Mouse (Mus musculus): ENCODE results near the gene Trappc6a.

Gene Trappc6a

GRCm38 (mm10) chr7:19524420-19525104, 16.4 kb downstream of the Trappc6a start:
- no peak for DNase-seq

GRCm38 (mm10) chr7:19525105-19525481, 16.9 kb downstream of the Trappc6a start:
- no peak for DNase-seq

DNA sequence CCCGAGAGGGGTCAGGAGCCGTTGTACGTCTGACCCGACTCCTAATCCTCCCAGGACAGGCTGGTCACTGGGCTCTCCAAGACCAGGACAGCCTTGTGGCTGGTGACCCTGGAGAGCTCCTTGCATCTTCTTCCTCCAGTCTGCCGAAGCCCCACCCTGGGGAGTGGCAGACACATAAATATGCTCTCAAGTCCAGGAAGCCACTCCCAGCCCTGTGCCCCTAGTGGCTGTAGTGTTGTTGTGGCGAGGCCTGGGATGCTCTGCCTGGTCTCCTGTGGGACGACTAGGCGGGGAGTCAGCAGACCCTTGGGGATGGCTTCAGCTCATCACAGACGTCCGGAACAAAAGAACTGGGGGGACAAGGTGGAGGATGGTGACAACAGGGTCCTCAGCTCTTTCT, 22.9 kb downstream of the Trappc6a start:
- no peak for DNase-seq

DNA sequence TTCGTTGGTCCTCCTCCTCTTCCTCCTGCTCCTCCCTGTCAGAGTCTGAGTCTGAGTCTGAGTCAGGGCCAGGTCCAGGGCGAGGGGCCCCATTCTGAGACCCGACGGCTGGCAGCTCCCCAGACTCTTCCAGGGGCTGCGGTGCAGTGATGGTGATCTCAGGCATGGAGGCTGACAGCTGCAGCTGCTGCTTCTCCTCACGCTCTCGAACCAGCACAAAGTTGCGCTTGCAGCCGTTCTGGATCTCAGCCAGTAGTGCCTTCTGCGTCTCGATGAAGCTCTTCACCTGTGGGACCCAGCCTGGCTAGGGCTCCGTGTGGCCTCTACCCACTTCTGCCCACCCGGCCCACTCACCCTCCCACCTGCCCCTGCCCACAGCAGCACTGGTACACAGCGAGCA, 24.0 kb downstream of the Trappc6a start:
- no peak for DNase-seq

GRCm38 (mm10) chr7:19534676-19535075, 26.5 kb downstream of the Trappc6a start:
- no peak for DNase-seq

- DNase-seq, result no peak
These were observed 32.8 kb downstream of the Trappc6a start for GRCm38 (mm10) chr7:19540771-19541566.

- DNase-seq, result no peak
These were observed 33.5 kb downstream of the Trappc6a start for GRCm38 (mm10) chr7:19541681-19542154.

DNA sequence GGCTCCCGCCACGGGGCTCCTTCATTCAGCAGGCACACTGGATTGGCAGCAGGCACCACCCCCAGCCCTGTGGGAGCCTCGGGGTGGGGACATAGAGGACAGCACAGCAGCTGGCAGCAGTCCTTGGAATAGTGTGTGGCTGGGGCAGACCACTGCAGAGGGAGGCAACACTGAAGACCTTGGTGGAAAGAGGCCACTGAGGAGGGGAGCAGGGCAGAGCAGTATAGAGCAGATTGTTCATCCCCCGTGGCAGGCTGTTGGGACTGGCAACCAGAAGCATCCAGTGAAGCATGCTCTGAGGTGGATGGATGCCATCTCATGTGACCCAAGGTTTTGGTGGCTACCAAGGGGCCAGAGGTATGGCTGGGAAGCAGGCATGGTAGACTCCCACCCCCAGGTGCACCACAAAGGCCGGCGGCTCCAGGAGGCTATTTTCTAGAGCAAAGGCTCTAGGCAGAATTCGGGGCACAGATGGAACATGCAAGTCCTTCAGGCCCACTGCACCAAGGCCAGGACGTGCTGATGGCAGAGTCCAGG, 34.0 kb downstream of the Trappc6a start:
- peak; percentile 62 for DNase-seq

DNA sequence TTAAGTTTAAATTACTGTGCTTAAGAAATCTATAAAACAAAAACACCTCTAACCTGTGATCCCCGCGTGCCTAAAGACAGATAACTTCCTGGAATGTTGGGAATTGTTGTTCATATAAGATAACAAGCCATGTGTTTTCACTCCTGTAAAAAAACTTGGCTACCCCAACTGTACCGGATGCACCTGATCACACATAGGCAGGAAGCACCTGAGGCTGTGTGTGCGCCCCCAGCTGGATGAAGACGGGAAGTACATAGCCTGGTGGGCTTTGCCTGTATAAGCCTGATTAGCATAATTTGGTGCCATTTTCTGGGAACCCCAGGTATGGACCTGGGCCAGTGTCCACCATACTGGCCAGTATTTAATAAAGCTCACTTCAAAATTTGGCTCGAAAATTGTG, 35.4 kb downstream of the Trappc6a start:
- DNase-seq, result no peak

DNA sequence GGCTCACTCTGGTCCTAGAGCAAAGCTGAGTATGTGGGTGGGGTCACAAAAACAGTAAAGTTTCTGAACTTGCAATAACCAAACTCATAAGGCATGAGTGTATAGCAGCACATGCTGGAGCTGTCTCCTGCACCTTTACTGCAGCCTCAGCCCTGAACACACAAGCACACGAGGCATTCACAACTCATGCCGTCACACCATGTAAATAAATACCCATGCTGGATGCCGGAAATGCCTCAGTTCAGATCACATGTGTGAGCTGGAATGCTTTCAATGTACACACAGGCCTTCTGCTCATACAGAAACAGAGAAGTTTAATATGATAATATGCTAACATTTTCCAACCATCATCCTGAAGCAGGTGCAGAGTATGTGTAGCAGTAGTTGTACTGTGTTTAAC, 37.8 kb downstream of the Trappc6a start:
- no peak for DNase-seq

- no peak for DNase-seq
These were observed 39.3 kb downstream of the Trappc6a start for GRCm38 (mm10) chr7:19547344-19547969.

- DNase-seq, result no peak
These were observed 41.2 kb downstream of the Trappc6a start for GRCm38 (mm10) chr7:19549394-19549793.

DNA sequence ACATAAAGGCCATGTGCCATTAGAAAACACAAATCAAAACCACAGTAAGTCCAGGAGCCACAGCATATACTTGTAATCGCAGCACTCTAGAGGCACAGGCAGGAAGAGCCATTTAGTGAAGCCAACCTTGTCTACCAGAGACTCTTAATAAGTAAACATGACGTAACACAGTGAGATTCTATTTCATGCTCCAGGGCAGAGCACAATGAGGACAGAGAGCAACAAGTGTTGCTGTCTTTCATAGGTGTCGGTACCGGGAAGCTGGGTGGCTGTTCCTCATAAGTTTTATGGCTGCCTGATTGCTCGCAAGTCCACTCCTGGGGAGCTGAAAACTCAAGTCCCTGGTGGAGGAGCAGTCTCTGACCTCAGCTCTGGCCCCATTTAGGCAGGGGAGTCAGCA, 43.4 kb downstream of the Trappc6a start:
- DNase-seq, result no peak

DNA sequence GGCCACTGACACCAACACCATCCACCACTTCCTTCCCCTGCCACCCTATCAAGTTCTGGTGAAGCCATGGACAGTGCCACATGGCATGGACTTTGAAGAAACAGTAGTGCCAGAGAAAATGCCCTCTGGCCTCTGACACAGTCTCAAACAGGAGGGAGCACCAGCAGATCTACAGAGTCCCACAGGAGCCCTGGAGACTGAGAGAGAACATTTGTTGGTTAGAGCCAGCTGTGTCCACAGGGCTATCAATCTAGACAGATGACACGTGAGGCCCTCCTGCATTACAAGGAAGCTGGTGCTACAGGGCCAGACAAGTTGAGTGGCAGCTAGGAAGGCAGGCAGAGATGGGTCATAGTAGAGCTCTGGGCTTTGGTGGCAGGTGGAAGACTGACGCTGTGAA, 44.2 kb downstream of the Trappc6a start:
- DNase-seq, result no peak

GRCm38 (mm10) chr7:19554168-19554567, 46.0 kb downstream of the Trappc6a start:
- DNase-seq, result no peak

GRCm38 (mm10) chr7:19557086-19557485, 48.9 kb downstream of the Trappc6a start:
- DNase-seq, result no peak

GRCm38 (mm10) chr7:19557982-19558900, 50.0 kb downstream of the Trappc6a start:
- DNase-seq, result no peak

DNA sequence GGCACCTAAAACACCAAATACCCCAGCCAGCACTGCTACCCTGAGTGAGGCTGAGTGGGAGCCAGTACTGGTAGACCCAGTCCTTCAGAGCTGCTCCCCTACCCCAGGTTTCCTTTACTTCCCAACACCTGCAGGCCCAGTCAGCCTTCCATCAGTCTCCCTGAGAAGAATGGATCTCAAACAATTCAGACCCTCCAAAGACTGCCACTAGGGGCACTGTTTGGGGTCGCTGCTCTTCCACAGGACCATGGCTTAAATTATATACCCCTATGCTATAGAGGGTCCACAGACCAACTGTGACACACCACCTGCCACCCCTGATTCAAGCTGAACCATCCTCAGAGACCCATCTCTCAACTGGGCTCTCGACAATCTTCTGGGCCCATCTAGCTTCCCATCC, 50.8 kb downstream of the Trappc6a start:
- DNase-seq, result no peak

DNA sequence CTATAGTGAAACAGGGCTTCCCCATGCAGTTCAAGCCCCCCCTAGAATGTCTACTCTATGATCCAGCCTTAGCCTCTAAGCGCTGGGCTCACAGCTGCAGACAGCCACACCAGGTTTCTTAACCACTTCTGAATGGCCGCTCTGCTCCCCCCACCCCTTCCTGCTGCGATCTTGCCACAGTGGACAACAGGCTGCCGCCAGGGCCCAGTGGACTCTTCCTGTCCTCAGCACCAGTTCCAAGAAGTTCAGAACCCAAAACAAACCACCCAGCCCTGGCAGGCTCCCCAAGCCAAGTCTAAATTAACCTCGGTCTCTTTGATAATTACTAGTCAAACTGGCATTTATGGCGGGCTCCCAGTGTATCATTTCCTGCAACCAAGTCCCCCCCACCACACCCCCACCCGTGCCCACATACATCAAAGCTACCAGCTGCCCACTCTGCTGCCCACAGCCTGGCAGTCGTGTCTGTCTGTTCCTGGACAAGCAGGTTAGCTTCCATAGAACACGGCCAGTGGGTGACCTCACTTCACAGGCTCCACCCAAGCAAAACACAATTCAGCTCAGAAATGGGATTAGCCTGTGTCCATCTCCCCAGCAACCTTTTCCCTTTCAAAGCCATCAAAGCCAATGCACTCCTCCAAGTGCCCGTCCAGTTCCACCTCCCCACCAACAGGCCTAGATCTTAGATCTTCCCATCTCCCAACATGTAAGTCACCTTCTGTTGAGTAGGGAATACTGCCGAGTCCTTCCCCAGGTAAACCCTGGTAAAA, 52.5 kb downstream of the Trappc6a start:
- DNase-seq, result no peak

DNA sequence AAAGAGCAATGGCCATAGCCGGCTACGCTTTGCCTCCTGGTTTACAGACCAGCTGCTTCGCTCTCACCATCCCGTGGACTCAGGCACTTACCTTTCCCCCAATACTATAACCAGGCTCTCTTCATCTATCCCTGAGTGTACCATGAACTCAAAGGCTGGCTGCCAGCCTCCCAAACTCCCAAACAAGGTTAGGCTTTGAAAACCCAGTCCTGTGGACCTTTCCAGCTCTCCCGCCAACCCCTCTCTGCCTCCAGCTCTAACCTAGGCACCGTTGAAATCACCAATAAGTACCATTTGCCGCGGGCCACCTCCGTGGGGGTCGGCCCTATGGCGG, 53.2 kb downstream of the Trappc6a start:
- no peak for DNase-seq

DNA sequence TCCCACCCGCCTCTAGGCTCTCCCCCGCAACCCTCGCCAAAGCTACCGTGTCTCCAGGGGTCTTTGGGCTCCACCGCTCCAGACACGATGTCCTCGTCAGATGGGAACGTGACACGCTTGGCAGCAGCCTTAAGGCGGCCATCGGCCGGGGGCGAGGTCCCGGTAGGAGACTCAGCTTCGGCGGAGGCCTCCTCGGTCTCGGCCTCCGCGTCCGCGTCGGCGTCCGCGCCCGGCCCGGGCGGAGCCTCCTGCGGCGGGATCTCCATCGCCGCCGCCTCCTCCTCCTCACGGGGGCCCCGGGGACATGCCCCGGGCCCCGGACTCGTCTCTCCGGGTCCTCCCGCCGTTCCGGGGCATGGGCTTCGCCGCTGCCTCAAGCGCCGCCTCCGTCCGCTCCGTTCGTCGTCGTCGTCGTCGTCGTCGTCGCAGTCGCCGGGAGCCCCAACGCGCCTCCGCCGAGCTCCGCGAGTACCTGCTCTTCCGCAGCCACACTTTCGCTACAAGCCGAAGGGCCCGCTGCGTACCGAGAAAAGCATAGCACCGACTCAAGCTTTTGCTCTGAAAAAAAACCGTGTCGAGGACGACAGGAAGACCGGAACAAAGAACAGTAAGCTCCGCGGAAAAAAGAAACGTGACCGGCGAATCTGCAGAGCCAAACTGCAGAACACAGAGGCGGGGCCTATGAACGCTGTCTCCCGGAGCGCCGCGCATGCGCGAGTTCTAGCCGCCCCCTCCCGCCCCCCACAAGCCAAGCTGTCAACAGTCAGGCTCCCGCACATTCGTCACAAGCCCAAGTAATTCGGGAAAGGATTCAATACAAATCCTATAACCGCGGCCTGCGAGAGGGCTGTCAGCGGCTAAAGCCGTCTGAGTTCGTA, 53.8 kb downstream of the Trappc6a start:
- DNase-seq, result peak; percentile 87

Data from cerebellum, adult 11 months (tissue).